Mouse (Mus musculus) stomach, postnatal 0 days (tissue): ENCODE measurements around the gene Drd4.

Source experiments
- CTCF ChIP-seq: IDR thresholded peaks from 2 replicates; pipeline ENCODE4 v1.5.1; 2016; ENCODE audit warnings: antibody characterized with exemption, low read depth, mild to moderate bottlenecking, moderate library complexity
- EP300 ChIP-seq: optimal IDR thresholded peaks from 2 replicates; pipeline ENCODE3; 2016; ENCODE audit warnings: antibody characterized with exemption

- TF ChIP-seq CTCF (no peak), EP300 (no peak)
Observed at GRCm38 (mm10) chr7:141264041-141264700, 27.6 kb upstream of the Drd4 start.
